Mouse (Mus musculus) brain, embryonic 14.5 days (tissue): ENCODE results near the gene Dnajc25. TPM values are rescaled to one million over a fixed set of nuclear protein-coding genes. Genes with fewer than 3 reads are reported as not detected.

ENCODE experiments used
- DNase-seq: peaks from one replicate; pipeline ENCODE4 v3.0.0-alpha.2; 2011; ENCODE audit warnings: low read depth
- CTCF ChIP-seq: fragments of 200-500 bp; IDR thresholded peaks from 2 replicates; pipeline ENCODE4 v1.5.1; 2012; ENCODE audit warnings: inconsistent platforms, mild to moderate bottlenecking, moderate library complexity, borderline replicate concordance; ENCODE audit not compliant: insufficient read depth, insufficient read length; ENCODE audit errors: extremely low read depth
- POLR2A ChIP-seq: fragments of 200-500 bp; IDR thresholded peaks from 2 replicates; pipeline ENCODE4 v1.6.1; 2012; ENCODE audit warnings: mild to moderate bottlenecking, inconsistent platforms, borderline replicate concordance; ENCODE audit not compliant: poor library complexity, insufficient read depth, insufficient read length, severe bottlenecking; ENCODE audit errors: extremely low read depth
- polyA plus RNA-seq: library from polyadenylated mRNA; depleted of rRNA; stranded (reverse); fragments of >200 nt; gene quantifications from 2 replicates; pipeline ENCODE4 v1.2.3, GENCODE M21; 2012; rRNA removed

The Dnajc25 gene
- polyA plus RNA-seq, 1 experiment: 4.2 TPM

GRCm38 (mm10) chr4:59037525-59037924 is 42.7 kb downstream of the Dnajc25 start:
- no peak for TF ChIP-seq CTCF
- no peak for TF ChIP-seq POLR2A
- DNase-seq: no peak

DNA sequence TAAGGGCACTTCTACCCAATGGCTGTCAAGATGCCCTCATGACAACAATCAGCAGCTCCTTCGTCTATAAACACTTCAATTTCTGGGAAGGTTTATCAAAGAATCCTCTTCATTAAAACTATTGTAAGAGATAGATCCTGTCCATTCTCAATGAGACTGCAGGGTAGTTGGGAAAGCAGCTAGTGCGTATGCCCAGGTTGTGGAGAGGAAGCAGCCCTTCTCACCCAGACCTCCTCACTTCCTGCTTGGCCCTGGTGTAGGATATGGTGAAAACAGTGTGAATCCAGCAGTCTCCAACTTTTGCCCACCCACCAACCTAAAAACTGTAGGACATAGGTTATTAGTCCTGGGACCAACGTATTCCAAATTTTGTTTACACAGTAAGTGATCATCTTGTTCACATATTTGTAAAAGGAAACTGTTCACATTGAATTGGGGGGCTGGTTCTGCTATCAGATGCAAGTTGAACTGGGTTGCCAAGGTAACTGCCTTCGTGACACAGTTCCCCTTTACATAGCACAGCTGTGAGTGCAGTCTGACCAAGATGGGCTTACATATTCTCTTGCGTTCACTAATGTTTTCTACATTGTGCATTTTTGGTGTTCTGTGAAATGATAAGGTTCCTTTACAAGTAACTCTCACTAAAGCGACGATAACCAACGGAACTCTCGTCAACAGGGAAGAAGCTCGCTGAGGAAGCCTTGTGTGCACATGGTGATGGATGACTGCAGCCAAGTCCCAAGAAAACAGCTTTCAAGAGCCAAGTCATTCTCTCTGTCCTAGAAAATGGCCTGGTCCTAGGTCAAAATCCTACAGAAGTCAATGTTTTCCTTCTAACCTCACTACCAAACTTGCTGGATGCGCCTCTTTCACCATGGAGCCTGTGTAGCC is 45.8 kb downstream of the Dnajc25 start:
- TF ChIP-seq POLR2A (no peak), CTCF (no peak)
- DNase-seq: no peak

DNA sequence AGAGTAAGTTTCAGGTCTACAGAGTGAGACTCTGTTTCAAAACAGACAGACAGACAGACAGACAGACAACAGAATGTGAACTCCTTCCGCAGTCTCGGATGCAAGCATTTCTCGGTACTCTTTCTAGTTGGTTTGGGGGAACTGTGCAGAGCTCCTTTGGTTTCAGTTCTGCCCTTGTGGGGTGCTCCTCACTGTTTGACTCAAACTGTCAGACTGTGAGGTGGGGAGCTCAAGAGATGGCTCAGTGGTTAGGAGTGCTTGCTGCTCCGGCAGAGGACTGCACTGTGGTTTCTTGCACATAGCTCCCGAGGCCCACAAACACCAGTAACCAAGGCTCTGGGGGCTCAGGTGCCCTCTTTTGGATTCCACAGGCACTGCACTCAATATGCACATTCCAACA is 48.2 kb downstream of the Dnajc25 start:
- TF ChIP-seq CTCF (no peak), POLR2A (no peak)
- no peak for DNase-seq

DNA sequence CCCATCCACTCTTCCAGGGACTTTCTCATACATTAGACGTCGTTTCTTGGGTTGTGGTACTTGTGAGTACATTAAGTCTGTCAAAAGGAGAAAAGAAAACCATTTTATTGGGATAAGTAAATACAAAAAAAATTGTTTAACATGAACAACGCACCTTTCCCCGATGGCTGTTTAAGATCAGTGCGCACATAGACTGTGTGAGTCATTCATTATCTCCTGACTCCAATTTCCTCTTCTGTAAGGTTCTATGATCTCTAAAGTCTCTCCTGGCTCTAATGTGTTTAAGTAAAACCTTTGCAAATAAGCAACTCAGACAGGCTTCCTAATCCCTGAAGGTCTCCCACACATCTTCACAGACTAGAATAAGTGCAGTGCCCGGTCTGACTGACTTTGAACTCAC is 49.0 kb downstream of the Dnajc25 start:
- no peak for DNase-seq
- TF ChIP-seq POLR2A (no peak), CTCF (no peak)

GRCm38 (mm10) chr4:59047222-59047621 is 52.4 kb downstream of the Dnajc25 start:
- TF ChIP-seq CTCF: no peak
- no peak for TF ChIP-seq POLR2A
- DNase-seq: no peak

GRCm38 (mm10) chr4:59051081-59051480 is 56.2 kb downstream of the Dnajc25 start:
- DNase-seq: no peak
- TF ChIP-seq CTCF (no peak), POLR2A (no peak)

DNA sequence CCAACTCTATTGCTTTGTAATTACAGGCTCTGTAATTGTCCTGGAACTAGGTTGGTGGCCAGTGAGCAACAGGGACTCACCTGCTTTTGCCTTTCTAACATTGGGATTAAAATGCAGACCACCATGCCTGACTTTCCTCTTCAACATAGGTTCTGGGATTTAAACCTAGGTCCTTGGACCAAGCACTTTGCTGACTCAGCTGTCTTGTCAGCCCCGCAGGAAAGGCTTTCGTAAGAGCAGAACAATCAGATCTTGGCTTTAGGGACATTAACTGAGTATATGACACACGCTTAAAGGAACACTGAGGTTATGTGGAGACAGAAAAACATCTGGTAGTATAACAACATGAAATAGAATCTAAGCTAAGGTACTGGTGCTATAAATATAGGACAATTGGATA is 63.1 kb downstream of the Dnajc25 start:
- TF ChIP-seq CTCF (no peak), POLR2A (no peak)
- DNase-seq: no peak

GRCm38 (mm10) chr4:59062526-59062925 is 67.7 kb downstream of the Dnajc25 start:
- no peak for DNase-seq
- no peak for TF ChIP-seq POLR2A
- no peak for TF ChIP-seq CTCF

GRCm38 (mm10) chr4:59069276-59069675 is 74.4 kb downstream of the Dnajc25 start:
- DNase-seq: no peak
- TF ChIP-seq CTCF (no peak), POLR2A (no peak)

Other genes starting within 250 kb of the Dnajc25 start
- 0.33 and 0.71 TPM in 2 replicates for gene Olfr267, start 207.3 kb upstream of the Dnajc25 start, polyA plus RNA-seq
- gene Ecpas, start 82.3 kb upstream of the Dnajc25 start, polyA plus RNA-seq: 21.4 and 32.2 TPM in 2 replicates
- gene Zkscan16, start 51.4 kb upstream of the Dnajc25 start, polyA plus RNA-seq: 2.0 and 3.2 TPM in 2 replicates
- gene Ptgr1, start 7.9 kb upstream of the Dnajc25 start, polyA plus RNA-seq: 3.4 and 3.5 TPM in 2 replicates
- not detected in 2 replicates for gene Gm20503, start 8.1 kb downstream of the Dnajc25 start, polyA plus RNA-seq
- gene Gng10, start 40.0 kb downstream of the Dnajc25 start, polyA plus RNA-seq: 76.2 and 79.9 TPM in 2 replicates
- not detected in 2 replicates for gene AI481877, start 143.9 kb downstream of the Dnajc25 start, polyA plus RNA-seq
- gene Ugcg, start 194.2 kb downstream of the Dnajc25 start, polyA plus RNA-seq: 60.4 and 68.7 TPM in 2 replicates